Mouse (Mus musculus) liver (tissue): ENCODE measurements at regions not wholly inside any gene's neighbourhood (a gene's known extent, or its start where the extent isn't known, plus 50 kb on each side); places are given as distances from the start of the nearest gene placed in this dataset.

ENCODE experiments used
- DNase-seq: peaks from one replicate; pipeline ENCODE4 v3.0.0-alpha.2; 2020; ENCODE audit warnings: mixed read lengths

DNA sequence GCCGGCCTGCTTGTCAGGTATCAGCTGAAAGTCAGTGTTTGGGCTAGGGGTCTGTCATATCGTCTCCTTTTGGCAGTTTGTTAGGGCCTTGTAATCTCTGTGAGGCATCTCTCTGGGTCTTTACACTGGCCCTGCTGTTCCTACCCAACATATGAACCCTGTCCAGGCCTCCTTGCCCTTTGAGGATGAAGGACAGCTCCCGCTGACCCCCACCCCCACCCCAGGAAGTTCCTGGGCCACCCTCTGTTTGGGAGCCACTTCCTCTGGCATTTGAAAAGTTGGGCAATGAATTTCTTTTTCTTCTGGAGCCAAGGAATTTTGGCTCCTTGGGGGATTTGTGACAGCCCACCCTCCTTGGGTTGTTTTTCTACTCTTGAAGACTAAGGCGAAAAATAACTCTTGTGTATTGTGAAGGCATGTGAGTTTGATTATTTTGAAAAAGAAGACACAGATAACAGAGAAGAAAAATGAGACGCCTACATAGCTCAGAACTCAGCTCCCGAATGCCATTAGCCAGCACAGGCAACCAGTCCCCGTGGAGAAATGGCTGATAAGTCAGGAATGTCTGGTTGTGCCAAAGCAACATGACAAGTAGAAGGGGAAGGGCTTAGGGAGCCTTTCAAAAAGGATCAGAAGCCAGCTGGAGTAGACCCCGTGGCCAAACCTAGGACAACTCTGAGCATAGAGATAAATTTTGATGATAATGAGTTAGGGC lies 249.5 kb downstream of the Gm49356 start:
- DNase-seq: no peak

DNA sequence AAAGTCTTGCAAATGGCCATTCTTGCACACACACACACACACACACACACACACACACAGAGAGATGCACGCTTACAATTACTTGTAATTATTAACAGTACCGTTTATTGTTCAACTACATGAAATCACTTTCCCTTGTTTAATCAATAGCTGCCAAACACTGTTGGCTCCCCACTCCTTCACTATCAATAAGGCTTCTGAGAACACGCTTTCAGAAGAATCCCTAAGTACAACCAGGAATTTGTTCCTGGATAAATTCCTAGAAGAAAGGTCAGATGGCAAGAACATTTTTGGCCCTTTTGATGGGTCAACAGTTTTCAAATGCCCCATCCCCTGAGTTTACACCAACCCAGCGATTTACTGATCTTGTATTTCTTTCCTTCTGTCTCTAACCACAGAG lies 252.5 kb downstream of the Gm49356 start:
- no peak for DNase-seq

- DNase-seq: no peak
Measured at GRCm38 (mm10) chr15:59142481-59142880, 253.4 kb downstream of the Gm49356 start.

GRCm38 (mm10) chr15:59143891-59144290 lies 254.8 kb downstream of the Gm49356 start:
- DNase-seq: no peak

DNA sequence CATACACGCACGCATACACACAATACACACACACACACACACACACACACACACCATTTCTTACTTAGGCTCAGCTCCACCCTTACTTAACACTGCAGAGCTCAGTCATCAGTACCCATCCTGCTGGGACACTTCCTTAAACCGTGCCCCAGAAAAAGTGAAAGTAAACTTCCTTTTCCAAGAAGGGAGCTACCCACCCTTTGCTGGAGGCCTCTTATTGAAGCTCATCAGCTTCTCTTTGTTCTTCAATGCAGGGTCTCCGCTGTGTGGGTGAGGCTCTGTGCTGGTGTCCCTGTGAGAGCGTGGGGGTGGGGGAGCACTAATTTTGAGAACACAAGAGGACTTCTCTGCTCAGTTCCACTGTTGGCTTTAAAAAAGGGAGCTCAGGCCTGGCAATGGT lies 256.6 kb downstream of the Gm49356 start:
- no peak for DNase-seq

GRCm38 (mm10) chr15:59146111-59146510 lies 257.0 kb downstream of the Gm49356 start:
- no peak for DNase-seq

- DNase-seq: no peak
Measured at GRCm38 (mm10) chr15:59146586-59147085, 257.5 kb downstream of the Gm49356 start.

DNA sequence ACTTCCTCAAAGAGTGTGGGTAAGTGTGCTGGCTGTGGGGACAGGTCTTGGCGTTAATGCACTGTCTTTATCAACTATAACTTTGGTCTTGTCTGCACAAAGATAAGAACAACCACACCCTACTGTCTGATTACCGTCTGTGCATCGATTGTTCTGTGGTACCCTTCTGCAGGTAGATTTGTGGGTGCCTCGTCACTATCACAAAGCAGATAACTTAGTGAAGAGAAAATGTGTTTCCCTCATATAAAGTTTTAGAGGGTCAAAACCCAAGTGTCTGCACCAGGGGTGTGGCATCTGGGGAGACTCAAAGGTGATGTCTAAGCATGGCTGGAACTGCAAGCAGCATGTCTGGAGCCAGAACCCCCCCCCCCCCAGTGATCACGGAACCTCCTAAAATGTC lies 259.4 kb downstream of the Gm49356 start:
- DNase-seq: no peak

DNA sequence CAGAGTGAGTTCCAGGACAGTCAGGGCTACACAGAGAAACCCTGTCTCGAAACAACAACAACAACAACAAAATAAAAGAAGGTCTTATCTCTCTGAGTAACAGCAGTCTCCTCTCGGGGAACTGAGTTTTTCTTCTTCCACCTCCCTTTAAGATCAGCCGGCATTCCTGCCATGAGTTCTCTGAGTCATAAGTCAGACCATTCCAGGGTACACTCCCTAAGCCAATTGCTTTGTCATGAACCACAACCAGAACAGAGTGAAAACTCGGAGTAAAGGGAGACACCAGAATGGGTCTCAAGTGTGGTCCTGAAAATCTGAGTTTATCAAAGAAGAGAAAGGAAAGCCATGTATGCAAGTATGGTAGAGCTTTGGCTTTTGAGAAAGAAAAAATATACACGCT lies 262.4 kb downstream of the Gm49356 start:
- DNase-seq: no peak

DNA sequence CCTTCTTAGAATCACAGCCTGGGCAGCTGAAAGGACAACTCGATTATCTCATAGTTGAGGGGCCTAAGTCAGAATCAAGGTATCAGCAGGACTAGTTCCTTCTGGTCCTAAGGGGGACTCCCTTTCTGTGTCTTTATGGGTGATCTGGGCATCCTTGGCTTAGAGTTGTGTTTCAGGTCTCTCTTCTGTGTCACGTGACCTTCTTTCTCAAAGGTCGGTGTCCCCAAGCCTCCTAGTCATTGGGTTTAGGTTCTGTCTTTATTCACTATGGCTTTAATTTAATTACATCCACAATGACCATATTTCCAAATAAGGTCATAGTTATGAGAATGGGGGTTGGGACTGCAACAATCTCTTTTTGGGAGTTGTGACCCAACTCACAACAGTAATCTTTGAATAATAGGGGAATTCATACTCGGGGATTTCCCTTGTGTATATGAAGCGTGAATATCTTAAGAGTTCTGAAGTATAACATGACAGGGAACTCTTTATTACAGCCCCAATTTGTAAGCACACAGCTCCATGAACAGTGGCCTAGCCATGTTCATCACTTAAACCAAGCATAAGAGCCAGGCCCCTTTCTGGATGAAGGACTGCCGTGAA lies 263.8 kb downstream of the Gm49356 start:
- DNase-seq: no peak

GRCm38 (mm10) chr15:59153416-59154250 lies 264.5 kb downstream of the Gm49356 start:
- no peak for DNase-seq

GRCm38 (mm10) chr15:59154407-59155288 lies 265.6 kb downstream of the Gm49356 start:
- DNase-seq: no peak

GRCm38 (mm10) chr15:59155289-59155623 lies 266.2 kb downstream of the Gm49356 start:
- no peak for DNase-seq

DNA sequence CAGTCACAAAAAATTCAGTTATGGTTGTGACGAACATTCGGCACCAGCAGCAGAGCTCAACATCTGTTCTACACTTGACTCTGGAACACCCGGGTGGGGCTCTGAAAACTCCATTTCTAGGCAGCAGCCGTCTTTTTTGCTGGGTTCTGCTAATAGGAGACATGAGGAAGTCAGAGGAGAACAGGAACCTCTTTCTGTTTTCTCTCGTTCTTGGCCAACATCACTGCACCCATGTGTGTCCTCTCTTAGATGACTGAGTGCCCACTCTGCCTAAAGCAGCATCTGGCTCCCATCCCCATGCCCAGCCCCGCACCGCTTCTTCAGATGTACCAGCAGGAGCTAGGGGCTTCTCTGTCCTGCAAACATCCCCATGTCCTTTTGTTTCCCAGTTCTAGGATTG lies 267.2 kb downstream of the Gm49356 start:
- no peak for DNase-seq

DNA sequence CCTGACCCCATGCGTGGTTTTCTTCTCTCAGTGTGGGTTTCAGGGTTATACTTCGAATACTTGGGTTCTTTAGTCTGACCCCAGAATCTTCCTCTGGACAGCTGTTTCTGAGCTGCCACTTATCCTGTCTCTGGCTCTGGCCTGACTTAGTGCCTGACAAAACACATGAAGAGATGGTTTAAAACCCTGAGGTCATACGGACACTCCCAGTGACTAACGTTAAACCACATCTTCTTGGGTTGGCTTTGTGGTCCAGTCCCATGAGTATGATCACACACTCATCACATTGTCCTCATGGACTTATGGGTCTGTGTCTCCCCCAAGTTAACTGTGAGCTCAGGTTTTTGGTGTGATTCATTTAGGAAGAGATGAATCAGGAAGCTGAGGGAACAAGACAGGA lies 269.7 kb downstream of the Gm49356 start:
- no peak for DNase-seq

DNA sequence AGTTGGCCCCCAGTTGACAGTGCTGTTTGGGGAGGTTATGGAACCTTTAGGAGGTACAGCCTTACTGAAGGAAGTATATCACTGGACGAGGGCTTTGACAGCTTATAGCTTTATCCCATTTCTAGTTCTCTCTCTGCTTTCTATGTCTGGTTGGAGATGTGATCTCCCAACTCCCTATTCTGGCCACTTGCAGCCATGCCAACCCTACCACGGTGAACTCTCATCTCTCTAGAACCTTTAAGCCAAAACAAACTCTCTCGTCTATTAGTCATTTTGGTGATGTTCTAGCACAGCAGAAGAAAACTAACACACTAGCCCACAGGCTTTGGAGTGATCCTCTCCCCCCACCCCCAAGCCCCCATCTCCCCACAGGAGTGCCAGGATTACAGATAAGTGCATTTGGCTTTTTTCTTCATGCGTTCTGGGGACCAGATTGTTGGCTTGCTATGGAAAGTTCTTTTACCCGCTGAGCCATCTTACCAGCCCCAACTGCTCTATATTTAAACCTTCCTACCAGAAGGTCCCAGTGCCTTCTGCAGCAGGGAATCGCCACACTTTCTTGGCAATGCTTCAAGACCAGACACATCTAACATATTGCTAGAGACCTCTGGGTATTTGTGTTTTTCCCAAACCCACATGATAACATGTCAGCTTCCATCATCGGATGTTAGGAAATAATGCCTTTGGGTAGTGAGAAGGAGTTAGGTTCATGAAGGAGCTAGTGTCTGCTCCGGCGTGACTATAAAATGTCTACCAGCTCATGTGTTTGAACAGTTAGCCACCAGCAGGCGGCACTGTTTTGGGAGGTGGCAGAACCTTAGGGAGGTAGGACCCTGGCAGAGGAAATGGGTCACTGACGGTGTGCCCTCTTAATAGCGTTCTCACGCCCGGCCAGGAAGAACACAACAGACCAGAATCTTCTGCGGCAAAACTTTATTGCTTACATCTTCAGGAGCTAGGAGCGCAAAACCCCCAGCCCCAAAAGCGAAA lies 272.1 kb downstream of the Gm49356 start:
- no peak for DNase-seq

DNA sequence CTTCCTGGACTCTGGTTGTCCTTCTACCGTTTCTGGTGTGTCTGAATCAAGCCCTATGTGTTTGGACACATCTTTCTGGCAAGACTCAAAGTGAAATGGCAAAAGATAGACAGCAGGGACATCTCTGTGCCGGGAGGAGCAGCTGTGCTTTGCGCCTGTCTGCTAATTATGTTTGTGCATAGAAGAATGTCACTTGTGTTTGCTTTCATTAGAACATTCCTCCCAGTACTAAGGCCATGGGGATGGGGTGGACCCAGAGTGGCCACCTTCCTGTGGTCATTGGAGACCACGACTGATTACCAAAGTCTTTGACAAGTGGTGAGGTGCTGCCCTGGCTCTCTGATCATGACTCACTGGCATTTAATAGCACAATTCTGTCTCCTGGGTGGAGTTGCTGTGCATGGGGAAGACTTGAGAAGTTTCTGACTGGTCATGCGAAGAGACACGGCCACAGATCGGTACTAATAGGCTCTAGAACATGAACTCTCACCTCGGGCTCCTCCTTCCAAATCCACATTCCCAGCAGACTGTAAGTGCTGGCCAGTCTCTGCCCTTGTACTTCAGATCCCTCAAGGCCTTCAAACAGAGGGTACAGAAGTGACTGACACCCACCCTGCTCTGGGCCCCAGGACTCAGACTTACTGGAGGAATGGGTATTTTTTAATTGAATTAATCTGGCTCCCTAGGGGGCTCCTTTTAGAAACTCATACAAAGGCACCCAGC lies 279.0 kb downstream of the Gm49356 start:
- DNase-seq: no peak

DNA sequence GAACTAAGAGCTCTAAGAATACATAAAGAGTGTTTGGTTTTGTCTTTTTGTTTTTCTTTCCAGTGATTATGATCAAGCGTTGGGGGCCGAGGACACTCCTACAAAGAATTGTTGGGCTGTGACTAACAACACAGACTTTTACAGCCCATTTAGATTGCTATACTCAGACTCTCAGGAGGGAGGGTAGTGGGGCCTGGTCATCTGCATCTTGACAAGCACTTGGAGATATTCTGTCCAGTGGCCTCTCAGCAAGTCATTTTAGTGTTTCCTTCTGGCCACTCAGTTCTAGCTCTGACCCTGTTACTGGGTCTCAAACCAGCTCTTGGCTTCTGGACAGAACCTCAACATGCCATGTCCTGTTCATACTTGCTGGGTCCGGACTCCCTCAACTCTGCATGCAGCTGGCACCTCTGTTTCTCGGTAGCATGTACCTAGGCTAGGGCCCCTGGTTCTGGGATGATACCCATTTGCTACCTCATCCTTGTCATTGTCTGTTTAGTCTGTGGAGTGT lies 279.6 kb downstream of the Gm49356 start:
- DNase-seq: no peak

- DNase-seq: no peak
Measured at GRCm38 (mm10) chr15:59169237-59169797, 280.2 kb downstream of the Gm49356 start.

DNA sequence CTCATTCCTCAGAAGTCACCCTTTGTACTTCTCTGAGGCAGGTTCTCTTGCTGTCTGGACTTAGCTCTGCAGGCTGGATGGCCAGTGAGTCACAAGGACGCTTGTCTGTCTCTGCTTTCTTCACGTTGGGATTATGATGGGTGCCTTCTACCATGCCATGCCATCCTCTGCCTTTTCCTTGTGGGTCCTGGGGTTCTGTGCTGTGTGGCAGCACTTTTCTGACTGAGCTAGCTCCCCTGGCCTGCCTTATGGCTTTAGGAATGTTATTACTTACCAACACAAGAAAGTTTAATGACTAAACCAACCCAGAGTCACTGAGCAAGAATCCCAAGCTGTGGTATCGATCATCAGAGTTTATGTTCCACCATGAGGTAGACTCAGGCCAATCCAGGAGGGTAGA lies 280.7 kb downstream of the Gm49356 start:
- DNase-seq: no peak
